Mouse (Mus musculus): ENCODE results near the gene Mif.

Gene Mif

GRCm38 (mm10) chr10:75835761-75836531, 24.1 kb downstream of the Mif start:
- no peak for DNase-seq (ENCODE audit: low spot score)

GRCm38 (mm10) chr10:75835307-75835706, 24.7 kb downstream of the Mif start:
- peak; percentile 46 for DNase-seq (ENCODE audit: low spot score)

GRCm38 (mm10) chr10:75834721-75835120, 25.3 kb downstream of the Mif start:
- no peak for DNase-seq (ENCODE audit: low spot score)

- peak; percentile 68 for DNase-seq (ENCODE audit: low spot score)
Observed at GRCm38 (mm10) chr10:75834250-75834649, 25.8 kb downstream of the Mif start.

GRCm38 (mm10) chr10:75833456-75834080, 26.5 kb downstream of the Mif start:
- DNase-seq (ENCODE audit: low spot score) = peak; percentile 37

GRCm38 (mm10) chr10:75832272-75832895, 27.7 kb downstream of the Mif start:
- peak; percentile 50 for DNase-seq (ENCODE audit: low spot score)

GRCm38 (mm10) chr10:75830275-75830670, 29.8 kb downstream of the Mif start:
- DNase-seq (ENCODE audit: low spot score) = no peak

GRCm38 (mm10) chr10:75829529-75830274, 30.3 kb downstream of the Mif start:
- DNase-seq (ENCODE audit: low spot score) = no peak

GRCm38 (mm10) chr10:75828500-75828931, 31.5 kb downstream of the Mif start:
- peak; percentile 31 for DNase-seq (ENCODE audit: low spot score)

GRCm38 (mm10) chr10:75827668-75828360, 32.2 kb downstream of the Mif start:
- no peak for DNase-seq (ENCODE audit: low spot score)

GRCm38 (mm10) chr10:75824530-75824929, 35.5 kb downstream of the Mif start:
- no peak for DNase-seq (ENCODE audit: low spot score)

- DNase-seq (ENCODE audit: low spot score) = no peak
Observed at GRCm38 (mm10) chr10:75823782-75824181, 36.3 kb downstream of the Mif start.

- DNase-seq (ENCODE audit: low spot score) = no peak
Observed at GRCm38 (mm10) chr10:75822443-75822842, 37.6 kb downstream of the Mif start, which contains the start of gene Gstt4. Gene Gstt4, minus strand, starts transcription at chr10:75822543.

- no peak for DNase-seq (ENCODE audit: low spot score)
Observed at GRCm38 (mm10) chr10:75819882-75820281, 40.2 kb downstream of the Mif start.

- no peak for DNase-seq (ENCODE audit: low spot score)
Observed at GRCm38 (mm10) chr10:75818641-75819040, 41.4 kb downstream of the Mif start.
